Mouse (Mus musculus) cerebellum, adult 2 months (tissue): ENCODE results near the gene Cdc42ep4. TPM values are rescaled to one million over a fixed set of nuclear protein-coding genes. Genes with fewer than 3 reads are reported as not detected.

Experiments used
- DNase-seq, 2 experiments: peaks; one replicate each; pipeline ENCODE4 v3.0.0; 2021
- H3K27ac ChIP-seq: fragments of 200-500 bp; 2 replicates; pipeline ENCODE4 v1.5.1; 2012; ENCODE audit warnings: low read length, control low read depth, inconsistent platforms; ENCODE audit not compliant: insufficient read depth
- H3K27me3 ChIP-seq: fragments of 200-500 bp; 2 replicates; pipeline ENCODE4 v1.6.1; 2012; ENCODE audit warnings: inconsistent platforms, mild to moderate bottlenecking, low read length, moderate library complexity; ENCODE audit not compliant: control insufficient read depth, insufficient read depth
- H3K4me1 ChIP-seq: fragments of 200-500 bp; 2 replicates; pipeline ENCODE4 v1.6.1; 2011; ENCODE audit warnings: low read length; ENCODE audit not compliant: control insufficient read depth, insufficient read depth
- H3K4me3 ChIP-seq: fragments of 200-500 bp; replicated peaks from 2 replicates; pipeline ENCODE3; 2011; ENCODE audit warnings: mild to moderate bottlenecking, low read depth, low read length, control low read depth; ENCODE audit not compliant: insufficient read depth
- CTCF ChIP-seq: fragments of 200-500 bp; IDR thresholded peaks from 2 replicates; pipeline ENCODE4 v1.5.1; 2011; ENCODE audit warnings: low read depth, mild to moderate bottlenecking, control low read depth, low read length, moderate library complexity, borderline replicate concordance; ENCODE audit not compliant: insufficient read depth
- POLR2A ChIP-seq: fragments of 200-500 bp; IDR thresholded peaks from 2 replicates; pipeline ENCODE4 v1.6.1; 2011; ENCODE audit warnings: low read length, control low read depth, borderline replicate concordance; ENCODE audit not compliant: insufficient read depth
- WGBS: fragments of 180-500 bp; shearing (Covaris S2); methylation state at CpG from one replicate; pipeline ENCODE4 v1.1.7; 2018; 5-methylcytosine and 5-hydroxymethylcytosine counted together
- polyA plus RNA-seq: library from polyadenylated mRNA; depleted of rRNA; stranded (reverse); fragments of >200 nt; gene quantifications from 2 replicates; pipeline ENCODE4 v1.2.3, GENCODE M21; 2012; rRNA removed

The Cdc42ep4 gene
- polyA plus RNA-seq = 73.8 and 77.5 TPM in 2 replicates

DNA sequence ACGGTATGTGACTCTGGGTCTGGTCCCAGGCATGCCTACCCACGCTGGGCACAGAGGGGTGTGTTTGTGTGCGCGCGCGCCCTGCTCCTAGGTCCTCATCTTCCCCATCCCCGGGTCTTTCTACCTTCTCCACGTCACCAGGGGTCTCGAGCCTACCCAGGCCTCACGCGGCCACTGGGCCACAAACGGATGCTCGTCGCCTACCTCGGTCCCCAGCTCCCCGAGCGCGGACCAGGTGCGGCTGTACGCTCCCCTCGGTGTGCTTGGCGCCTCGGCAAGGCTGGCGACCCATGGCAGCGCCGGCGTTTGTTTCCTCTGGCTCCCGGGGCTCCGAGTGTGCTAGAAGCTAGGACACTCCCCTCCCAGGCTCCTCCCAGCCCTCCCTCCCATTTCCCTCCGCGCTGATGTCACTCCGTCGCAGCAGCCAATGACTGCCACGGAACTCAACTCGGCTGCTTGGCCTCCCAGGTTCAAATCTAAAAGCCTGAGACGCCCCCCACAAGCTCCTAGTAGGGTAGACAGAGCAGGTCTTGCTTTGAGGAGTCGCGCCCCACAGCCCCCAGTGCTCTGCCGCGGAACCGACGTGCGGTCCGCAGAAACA lies at the start of gene Cdc42ep4:
Gene Cdc42ep4, minus strand, starts transcription at position 398 of the 601 bp plus-strand sequence.
- TF ChIP-seq CTCF = no peak
- Histone ChIP-seq H3K27ac (peak within 1 kb of the TSS; percentile 2; the same call in 1 of the 2 replicates), H3K4me3 (peak within 1 kb of the TSS; percentile 51), H3K27me3 (no peaks in the 10 kb centered on the region), H3K4me1 (no peaks in the 10 kb centered on the region)
- peak; percentile 58 to 67 for DNase-seq
- WGBS = under 1% methylated on average over 44 of the region's 44 CpGs

DNA sequence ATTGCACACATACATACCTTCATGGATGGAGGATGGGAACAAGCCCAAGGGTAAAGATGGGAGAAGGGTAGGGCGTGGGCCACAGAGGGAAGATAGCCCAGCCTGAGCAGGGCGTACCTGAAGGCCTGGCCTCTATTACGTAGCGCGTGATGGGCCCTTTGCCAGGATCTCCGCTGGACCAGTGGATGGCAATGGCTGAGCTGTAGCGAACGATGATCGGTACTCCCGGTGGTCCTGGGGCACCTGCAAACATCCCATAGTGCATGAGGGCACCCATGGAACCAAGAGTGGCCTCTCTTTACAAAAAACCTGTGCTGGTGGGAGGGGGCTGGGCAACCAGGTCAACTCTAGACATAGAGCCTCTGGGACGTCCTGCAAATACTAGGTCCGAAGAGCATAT lies 48.3 kb upstream of the Cdc42ep4 start:
- DNase-seq = no peak
- TF ChIP-seq CTCF (no peak), POLR2A (no peak)
- Histone ChIP-seq H3K4me1 (peaks cover 24% of the 10 kb centered on the region), H3K4me3 (no peak overlapping the region), H3K27me3 (no peaks in the 10 kb centered on the region; the same call in 1 of the 2 replicates), H3K27ac (no peak overlapping the region)
- 96% methylated on average over 12 of the region's 12 CpGs for WGBS

DNA sequence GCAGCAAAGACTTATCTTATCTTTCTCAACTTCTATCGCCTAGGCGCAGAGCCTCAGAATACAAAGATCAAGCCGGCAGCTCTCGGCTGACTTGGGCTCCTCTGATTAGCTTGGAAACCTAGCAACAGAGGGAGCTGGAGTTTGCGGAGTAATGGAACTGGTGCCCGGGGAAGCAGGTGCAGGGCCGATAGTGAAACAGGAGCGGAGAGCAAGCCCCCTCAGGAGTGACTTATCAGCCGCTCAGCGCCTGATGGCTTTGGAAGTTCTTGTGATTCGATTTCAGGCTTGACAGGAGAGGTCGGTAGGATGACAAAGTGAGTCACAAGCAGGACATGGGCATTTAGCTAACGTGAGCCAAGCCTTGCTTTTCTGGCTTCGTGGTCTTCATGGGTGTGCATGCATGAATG lies 47.4 kb upstream of the Cdc42ep4 start:
- no peak for DNase-seq
- 43% methylated on average over 14 of the region's 14 CpGs for WGBS
- no peak overlapping the region for H3K4me3 ChIP-seq
- no peak for TF ChIP-seq POLR2A
- TF ChIP-seq CTCF = no peak
- no peaks in the 10 kb centered on the region; the same call in 1 of the 2 replicates for H3K27me3 ChIP-seq
- peaks cover 24% of the 10 kb centered on the region for H3K4me1 ChIP-seq
- no peak overlapping the region for H3K27ac ChIP-seq

DNA sequence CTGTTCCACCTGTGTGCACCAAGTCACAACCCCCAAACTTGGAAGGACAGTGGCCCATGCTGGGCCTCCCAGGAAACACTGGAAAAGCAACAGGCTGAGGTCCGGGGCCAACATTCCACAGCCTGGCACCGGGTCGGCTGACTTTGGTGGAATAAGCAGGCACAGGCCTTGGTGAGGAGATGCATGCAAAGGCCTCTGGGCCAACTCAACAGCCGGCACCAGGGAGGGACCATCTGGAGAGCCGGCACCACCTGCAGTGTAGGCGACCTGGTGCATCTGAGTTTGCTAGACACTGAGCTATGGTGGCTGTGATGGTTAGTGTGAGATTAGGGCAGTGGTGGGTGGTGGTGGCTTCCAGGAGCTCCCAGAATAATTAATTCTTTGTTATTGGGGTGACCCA lies 46.3 kb upstream of the Cdc42ep4 start:
- WGBS = 4% methylated on average over 6 of the region's 6 CpGs
- DNase-seq = peak; percentile 95 to 97
- Histone ChIP-seq H3K27ac (no peak overlapping the region), H3K4me3 (no peak overlapping the region), H3K4me1 (peaks cover 24% of the 10 kb centered on the region), H3K27me3 (no peaks in the 10 kb centered on the region; the same call in 1 of the 2 replicates)
- no peak for TF ChIP-seq POLR2A
- TF ChIP-seq CTCF = no peak

DNA sequence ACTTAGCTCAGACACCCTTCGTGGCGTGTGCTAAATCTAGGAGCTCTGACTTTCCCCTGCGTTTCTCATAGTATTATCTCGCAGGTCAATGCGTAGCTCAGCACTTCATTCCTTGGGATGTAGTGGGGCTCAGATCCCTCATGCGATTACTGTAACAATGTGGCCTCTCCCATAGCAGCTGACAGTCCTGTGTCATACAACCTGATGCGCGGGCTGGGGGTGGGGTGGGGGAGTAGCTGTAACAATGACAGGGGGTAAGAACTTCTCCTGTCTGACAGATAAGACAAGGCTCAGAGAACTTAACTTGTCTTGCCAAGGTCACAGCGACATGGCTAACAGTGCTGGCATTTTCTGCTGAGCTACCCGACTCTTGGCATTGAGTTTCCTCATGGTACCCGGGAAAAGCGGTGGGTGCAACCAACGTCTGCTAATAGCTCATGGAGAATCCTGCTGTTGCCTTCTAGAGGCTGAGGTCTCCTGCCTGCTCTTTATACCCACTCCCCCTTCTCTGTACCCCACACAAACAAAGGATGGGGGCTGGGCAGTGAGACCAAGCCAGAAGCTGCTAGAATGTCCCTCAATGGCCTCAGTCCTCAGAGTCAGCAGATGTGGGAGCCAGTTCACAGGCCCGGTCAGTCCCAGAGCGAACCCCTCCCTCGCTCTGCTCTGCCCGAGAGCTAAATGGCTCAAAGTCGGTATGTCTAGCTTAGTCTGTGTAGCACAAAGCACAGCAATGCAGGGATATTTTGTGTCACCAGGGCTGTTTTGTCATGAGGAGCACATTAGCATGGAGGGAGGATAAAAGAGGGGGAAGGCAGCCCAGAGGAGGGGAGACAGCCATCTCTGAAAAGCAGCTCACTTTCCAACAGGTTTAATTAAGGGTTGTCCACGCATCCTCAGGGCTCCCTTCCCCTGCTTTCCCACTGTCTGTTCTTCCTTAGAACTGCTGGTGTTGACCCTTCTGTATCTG lies 45.6 kb upstream of the Cdc42ep4 start:
- TF ChIP-seq POLR2A (no peak), CTCF (no peak)
- Histone ChIP-seq H3K27ac (no peak overlapping the region), H3K4me1 (peaks cover 24% of the 10 kb centered on the region), H3K4me3 (no peak overlapping the region), H3K27me3 (no peaks in the 10 kb centered on the region)
- DNase-seq = no peak
- 41% methylated on average over 19 of the region's 19 CpGs for WGBS

DNA sequence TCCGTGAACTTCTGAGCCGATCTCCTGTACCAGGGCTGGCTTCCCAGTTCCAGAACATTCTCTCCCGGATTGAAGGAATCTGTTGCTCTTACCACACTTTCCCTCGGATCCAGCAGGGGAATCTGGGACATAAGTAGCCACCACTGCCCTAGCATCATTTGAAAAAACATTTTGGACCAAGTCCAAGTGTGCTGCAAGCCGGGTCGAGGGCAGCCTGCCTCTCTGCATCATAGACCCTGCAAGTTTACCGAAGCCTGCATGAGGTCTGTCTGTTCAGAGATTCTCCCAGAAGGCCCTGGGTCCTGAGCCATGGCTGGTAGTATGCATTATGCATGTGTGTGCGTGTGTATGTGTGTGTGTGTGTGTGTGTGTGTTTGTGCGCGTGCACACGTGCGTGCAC lies 44.2 kb upstream of the Cdc42ep4 start:
- H3K27ac ChIP-seq = no peak overlapping the region
- no peaks in the 10 kb centered on the region for H3K27me3 ChIP-seq
- H3K4me1 ChIP-seq = peaks cover 24% of the 10 kb centered on the region
- TF ChIP-seq POLR2A (no peak), CTCF (no peak)
- 76% methylated on average over 12 of the region's 12 CpGs for WGBS
- no peak overlapping the region for H3K4me3 ChIP-seq
- DNase-seq = no peak

DNA sequence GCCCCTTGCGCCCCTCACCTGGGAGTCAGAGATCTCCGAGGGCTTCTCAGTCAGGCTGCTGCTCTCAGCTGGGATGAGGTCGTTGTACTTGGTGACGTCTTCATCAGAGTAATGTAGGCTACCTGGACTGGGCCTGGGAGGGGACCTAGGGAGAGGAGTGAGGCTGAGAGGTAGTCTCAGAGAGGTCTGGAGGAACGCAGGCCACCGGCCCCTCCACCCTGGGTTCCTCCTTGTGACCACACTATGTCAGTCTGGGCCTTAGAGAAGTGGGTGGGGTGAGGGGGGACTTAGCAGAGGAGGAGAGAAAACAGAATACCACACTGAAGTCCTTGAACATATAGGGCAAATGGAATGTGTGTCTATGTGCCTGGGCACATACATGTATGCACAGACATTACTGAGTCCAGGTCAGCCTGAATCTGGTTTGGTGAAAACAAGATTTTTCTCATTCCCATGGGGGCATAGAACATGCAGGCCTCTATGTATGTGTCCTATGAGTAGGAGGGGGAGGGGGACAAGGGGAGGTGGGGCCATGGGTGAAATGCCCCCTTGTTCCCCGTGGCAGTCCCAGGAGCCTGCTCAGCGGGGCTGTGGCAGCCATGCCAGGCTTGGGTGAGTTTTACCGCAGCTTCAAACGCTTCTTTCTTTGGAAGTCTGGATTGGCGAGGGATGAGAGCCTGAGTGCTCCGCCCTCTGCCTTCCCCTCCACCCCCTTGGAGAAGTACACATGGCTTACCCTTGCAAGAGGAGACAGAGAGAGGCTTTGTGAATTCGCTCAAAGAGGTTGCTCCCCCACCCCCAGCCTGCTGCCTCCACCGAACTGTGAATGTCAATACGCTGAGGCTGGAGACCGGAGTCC lies 39.9 kb upstream of the Cdc42ep4 start:
- DNase-seq = peak in 1 of 2 experiments; percentile 44
- no peaks in the 10 kb centered on the region for H3K27me3 ChIP-seq
- H3K27ac ChIP-seq = no peak overlapping the region
- no peak overlapping the region for H3K4me3 ChIP-seq
- 76% methylated on average over 16 of the region's 16 CpGs for WGBS
- TF ChIP-seq CTCF (no peak), POLR2A (no peak)
- H3K4me1 ChIP-seq = peaks cover 4% of the 10 kb centered on the region
